Mouse (Mus musculus) G1E (cell line): ENCODE measurements around the gene Tmem236.

Experiments used
- CTCF ChIP-seq: IDR thresholded peaks from 2 replicates; pipeline ENCODE4 v1.5.1; 2012; ENCODE audit warnings: low read depth, low read length, inconsistent platforms, mixed read lengths
- GATA1 ChIP-seq: IDR thresholded peaks from 2 replicates; pipeline ENCODE4 v1.6.1; 2012; ENCODE audit warnings: borderline replicate concordance, low read length, inconsistent platforms, mixed read lengths
- GATA2 ChIP-seq: IDR thresholded peaks from 2 replicates; pipeline ENCODE4 v1.6.1; 2012; ENCODE audit warnings: low read depth, low read length, inconsistent platforms, borderline replicate concordance
- POLR2AphosphoS5 ChIP-seq: IDR thresholded peaks from 2 replicates; pipeline ENCODE4 v1.6.1; 2012; ENCODE audit warnings: low read depth, low read length, inconsistent platforms; ENCODE audit not compliant: insufficient replicate concordance
- TAL1 ChIP-seq: conservative IDR thresholded peaks from 2 replicates; pipeline ENCODE4 v1.6.1; 2012; ENCODE audit warnings: low read depth, low read length, inconsistent platforms, mixed read lengths

DNA sequence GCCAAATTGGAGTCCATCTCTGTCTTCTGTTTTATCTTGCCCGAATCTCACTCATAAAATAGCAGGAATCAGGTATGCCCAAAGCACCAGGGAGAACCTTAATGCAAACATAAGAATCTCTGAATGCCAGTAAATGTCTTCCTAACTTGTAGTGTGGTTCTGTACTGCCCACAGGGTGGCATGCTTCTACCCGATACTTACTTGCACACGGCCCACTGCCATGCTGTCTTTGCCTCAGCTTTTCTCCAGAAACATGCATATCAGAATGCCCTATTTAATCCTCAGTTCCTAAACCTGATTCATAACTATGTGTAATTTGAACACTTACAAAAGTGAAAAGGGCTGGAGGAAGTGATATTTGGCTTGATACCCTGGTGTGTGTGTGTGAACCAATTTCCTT lies 77.6 kb downstream of the Tmem236 start:
- TF ChIP-seq CTCF (no peak), GATA2 (no peak), TAL1 (no peak), GATA1 (no peak), POLR2AphosphoS5 (no peak)
